Mouse (Mus musculus): ENCODE measurements around the gene Pcolce2. TPM values are rescaled to one million over a fixed set of nuclear protein-coding genes. Genes with fewer than 3 reads are reported as not detected.
A peak's percentile ranks its signal among the peaks of the same experiment; 100 is the strongest.

The Pcolce2 gene
- polyA plus RNA-seq, 1 experiment from 2014 or later: 1.00 TPM

GRCm38 (mm10) chr9:95672760-95673159 lies 35.4 kb downstream of the Pcolce2 start:
- H3K27ac ChIP-seq (ENCODE audit: low read length): no peak overlapping the region
- H3K36me3 ChIP-seq (ENCODE audit: insufficient read depth, low read length): no peaks in the 10 kb centered on the region
- no peak overlapping the region for H3K4me3 ChIP-seq (ENCODE audit: low read length)
- no peaks in the 10 kb centered on the region for H3K4me1 ChIP-seq (ENCODE audit: insufficient read depth, low read length)
- H3K4me2 ChIP-seq (replicated peaks; ENCODE audit: low read depth, low read length): no peak overlapping the region
- H3K9me3 ChIP-seq (ENCODE audit: low read length): peaks cover 4% of the 10 kb centered on the region; the same call in 1 of the 2 replicates
- ATAC-seq (ENCODE audit: low FRiP score, low TSS enrichment): no peak
- 78% methylated on average over 6 of the region's 6 CpGs for WGBS
- H3K9ac ChIP-seq (replicated peaks; ENCODE audit: low read length): no peak overlapping the region
- H3K27me3 ChIP-seq (ENCODE audit: insufficient read depth, low read length): no peaks in the 10 kb centered on the region

GRCm38 (mm10) chr9:95675064-95675699 lies 37.8 kb downstream of the Pcolce2 start:
- Histone ChIP-seq H3K4me1 (ENCODE audit: insufficient read depth, low read length) (no peaks in the 10 kb centered on the region), H3K4me3 (ENCODE audit: low read length) (no peak overlapping the region), H3K27ac (ENCODE audit: low read length) (no peak overlapping the region), H3K27me3 (ENCODE audit: insufficient read depth, low read length) (no peaks in the 10 kb centered on the region), H3K9me3 (ENCODE audit: low read length) (peaks cover 4% of the 10 kb centered on the region; the same call in 1 of the 2 replicates), H3K9ac (replicated peaks; ENCODE audit: low read length) (no peak overlapping the region), H3K36me3 (ENCODE audit: insufficient read depth, low read length) (no peaks in the 10 kb centered on the region), H3K4me2 (replicated peaks; ENCODE audit: low read depth, low read length) (no peak overlapping the region)
- no peak for ATAC-seq (ENCODE audit: low FRiP score, low TSS enrichment)
- WGBS: 84% methylated on average over 9 of the region's 9 CpGs

- 95% methylated on average over 4 of the region's 4 CpGs for WGBS
- H3K27ac ChIP-seq (ENCODE audit: low read length): no peak overlapping the region
Observed at GRCm38 (mm10) chr9:95676021-95676420, 38.6 kb downstream of the Pcolce2 start.

GRCm38 (mm10) chr9:95679966-95680365 lies 42.6 kb downstream of the Pcolce2 start:
- H3K9ac ChIP-seq (replicated peaks; ENCODE audit: low read length): no peak overlapping the region
- no peak overlapping the region for H3K27ac ChIP-seq (ENCODE audit: low read length)
- no peaks in the 10 kb centered on the region for H3K4me1 ChIP-seq (ENCODE audit: insufficient read depth, low read length)
- H3K4me3 ChIP-seq (ENCODE audit: low read length): no peak overlapping the region
- whole genome bisulfite sequencing: 67% methylated on average over 7 of the region's 7 CpGs
- H3K4me2 ChIP-seq (replicated peaks; ENCODE audit: low read depth, low read length): no peak overlapping the region
- H3K9me3 ChIP-seq (ENCODE audit: low read length): no peaks in the 10 kb centered on the region
- ATAC-seq (ENCODE audit: low FRiP score, low TSS enrichment): no peak
- H3K36me3 ChIP-seq (ENCODE audit: insufficient read depth, low read length): no peaks in the 10 kb centered on the region
- no peaks in the 10 kb centered on the region for H3K27me3 ChIP-seq (ENCODE audit: insufficient read depth, low read length)

More at GRCm38 (mm10) chr9:95676021-95676420, 38.6 kb downstream of the Pcolce2 start:
- no peaks in the 10 kb centered on the region for H3K36me3 ChIP-seq (ENCODE audit: insufficient read depth, low read length)
- no peaks in the 10 kb centered on the region for H3K4me1 ChIP-seq (ENCODE audit: insufficient read depth, low read length)
- no peaks in the 10 kb centered on the region for H3K27me3 ChIP-seq (ENCODE audit: insufficient read depth, low read length)
- H3K9me3 ChIP-seq (ENCODE audit: low read length): peaks cover 4% of the 10 kb centered on the region; the same call in 1 of the 2 replicates
- H3K4me3 ChIP-seq (ENCODE audit: low read length): no peak overlapping the region
- no peak for ATAC-seq (ENCODE audit: low FRiP score, low TSS enrichment)
- H3K4me2 ChIP-seq (replicated peaks; ENCODE audit: low read depth, low read length): no peak overlapping the region
- H3K9ac ChIP-seq (replicated peaks; ENCODE audit: low read length): no peak overlapping the region

GRCm38 (mm10) chr9:95680691-95681090 lies 43.3 kb downstream of the Pcolce2 start:
- no peak for ATAC-seq (ENCODE audit: low FRiP score, low TSS enrichment)
- H3K27me3 ChIP-seq (ENCODE audit: insufficient read depth, low read length): no peaks in the 10 kb centered on the region
- H3K9ac ChIP-seq (replicated peaks; ENCODE audit: low read length): no peak overlapping the region
- H3K4me1 ChIP-seq (ENCODE audit: insufficient read depth, low read length): no peaks in the 10 kb centered on the region
- no peak overlapping the region for H3K4me3 ChIP-seq (ENCODE audit: low read length)
- no peaks in the 10 kb centered on the region for H3K36me3 ChIP-seq (ENCODE audit: insufficient read depth, low read length)
- H3K9me3 ChIP-seq (ENCODE audit: low read length): no peaks in the 10 kb centered on the region
- WGBS: 81% methylated on average over 11 of the region's 11 CpGs
- H3K27ac ChIP-seq (ENCODE audit: low read length): no peak overlapping the region
- no peak overlapping the region for H3K4me2 ChIP-seq (replicated peaks; ENCODE audit: low read depth, low read length)

GRCm38 (mm10) chr9:95685660-95686440 lies 48.4 kb downstream of the Pcolce2 start:
- H3K27me3 ChIP-seq (ENCODE audit: insufficient read depth, low read length): no peaks in the 10 kb centered on the region
- WGBS: 60% methylated on average over 11 of the region's 11 CpGs
- no peaks in the 10 kb centered on the region for H3K36me3 ChIP-seq (ENCODE audit: insufficient read depth, low read length)
- no peaks in the 10 kb centered on the region for H3K9me3 ChIP-seq (ENCODE audit: low read length)
- no peak overlapping the region for H3K27ac ChIP-seq (ENCODE audit: low read length)
- no peak overlapping the region for H3K9ac ChIP-seq (replicated peaks; ENCODE audit: low read length)
- no peaks in the 10 kb centered on the region for H3K4me1 ChIP-seq (ENCODE audit: insufficient read depth, low read length)
- no peak overlapping the region for H3K4me3 ChIP-seq (ENCODE audit: low read length)
- no peak for ATAC-seq (ENCODE audit: low FRiP score, low TSS enrichment)
- H3K4me2 ChIP-seq (replicated peaks; ENCODE audit: low read depth, low read length): no peak overlapping the region

- no peaks in the 10 kb centered on the region; the same call in 1 of the 2 replicates for H3K4me1 ChIP-seq (ENCODE audit: insufficient read depth, low read length)
- no peak overlapping the region for H3K9ac ChIP-seq (replicated peaks; ENCODE audit: low read length)
- H3K36me3 ChIP-seq (ENCODE audit: insufficient read depth, low read length): no peaks in the 10 kb centered on the region
- 56% methylated on average over 3 of the region's 3 CpGs for WGBS
- H3K4me3 ChIP-seq (ENCODE audit: low read length): no peak overlapping the region
- H3K27me3 ChIP-seq (ENCODE audit: insufficient read depth, low read length): no peaks in the 10 kb centered on the region
- H3K27ac ChIP-seq (ENCODE audit: low read length): no peak overlapping the region
- no peak overlapping the region for H3K4me2 ChIP-seq (replicated peaks; ENCODE audit: low read depth, low read length)
- ATAC-seq (ENCODE audit: low FRiP score, low TSS enrichment): no peak
- H3K9me3 ChIP-seq (ENCODE audit: low read length): no peaks in the 10 kb centered on the region
Observed at GRCm38 (mm10) chr9:95688064-95688463, 50.7 kb downstream of the Pcolce2 start.

- Histone ChIP-seq H3K4me1 (ENCODE audit: insufficient read depth, low read length) (peaks cover 4% of the 10 kb centered on the region; the same call in 1 of the 2 replicates), H3K36me3 (ENCODE audit: insufficient read depth, low read length) (no peaks in the 10 kb centered on the region), H3K9me3 (ENCODE audit: low read length) (no peaks in the 10 kb centered on the region), H3K9ac (replicated peaks; ENCODE audit: low read length) (no peak overlapping the region), H3K27ac (ENCODE audit: low read length) (no peak overlapping the region), H3K4me2 (replicated peaks; ENCODE audit: low read depth, low read length) (peak overlapping the region; percentile 14), H3K27me3 (ENCODE audit: insufficient read depth, low read length) (no peaks in the 10 kb centered on the region), H3K4me3 (ENCODE audit: low read length) (no peak overlapping the region)
- 25% methylated on average over 8 of the region's 8 CpGs for WGBS
- peak; percentile 84 for ATAC-seq (ENCODE audit: low FRiP score, low TSS enrichment)
Observed at GRCm38 (mm10) chr9:95692823-95693222, 55.4 kb downstream of the Pcolce2 start.

GRCm38 (mm10) chr9:95693528-95694100 lies 56.2 kb downstream of the Pcolce2 start:
- no peaks in the 10 kb centered on the region for H3K27me3 ChIP-seq (ENCODE audit: insufficient read depth, low read length)
- H3K4me2 ChIP-seq (replicated peaks; ENCODE audit: low read depth, low read length): peak overlapping the region; percentile 14
- 50% methylated on average over 11 of the region's 11 CpGs for WGBS
- H3K9me3 ChIP-seq (ENCODE audit: low read length): no peaks in the 10 kb centered on the region
- no peaks in the 10 kb centered on the region for H3K36me3 ChIP-seq (ENCODE audit: insufficient read depth, low read length)
- no peak overlapping the region for H3K9ac ChIP-seq (replicated peaks; ENCODE audit: low read length)
- H3K4me3 ChIP-seq (ENCODE audit: low read length): no peak overlapping the region
- peaks cover 4% of the 10 kb centered on the region; the same call in 1 of the 2 replicates for H3K4me1 ChIP-seq (ENCODE audit: insufficient read depth, low read length)
- H3K27ac ChIP-seq (ENCODE audit: low read length): no peak overlapping the region
- ATAC-seq (ENCODE audit: low FRiP score, low TSS enrichment): no peak

Measured in kidney, embryonic 16.5 days (tissue).